31 mouse cellular contexts compared by ENCODE assay signal in genomic region chr4:3147926-3148325, GRCm38 (mm10). TPM values are rescaled to one million over a fixed set of nuclear protein-coding genes. Genes with fewer than 3 reads are reported as not detected.
"Had no signal": no experiment of that assay in that cellular context is flagged by ENCODE, and none has a peak within 500 bp of the region (broad histone marks: within the 10 kb centered on the region; RNA-seq: fewer than 3 reads in every experiment).

No protein-coding gene starts in this region.

RNA-seq across cellular contexts. Expression of gene Vmn1r2, which starts 19.2 kb away (rescaled TPM):
- total RNA-seq: gastrocnemius, adult 2 months; gastrocnemius, postnatal 10 days; gastrocnemius, postnatal 25 days; gastrocnemius, postnatal 4 days; heart, adult 2 months; heart, postnatal 14 days; heart, postnatal 36 days; layer of hippocampus, adult 2 months; layer of hippocampus, postnatal 10 days; layer of hippocampus, postnatal 25 days; left cerebral cortex, adult 2 months; left cerebral cortex, postnatal 14 days; left cerebral cortex, postnatal 36 days had no signal
- polyA plus RNA-seq: frontal cortex, adult 2 months; heart, adult 2 months; heart, embryonic 11.5 days; heart, embryonic 13.5 days; heart, embryonic 15.5 days; heart, postnatal 0 days; hindbrain, embryonic 10.5 days; hindbrain, embryonic 12.5 days; hindbrain, embryonic 14.5 days; hindbrain, embryonic 16.5 days; inflammation-experienced regulatory T-cells, adult 6 months; intestine, embryonic 15.5 days; intestine, postnatal 0 days; kidney, embryonic 14.5 days; kidney, embryonic 16.5 days; limb, embryonic 10.5 days; limb, embryonic 12.5 days; limb, embryonic 14.5 days; liver, embryonic 11.5 days had no signal

RNA-seq across cellular contexts. Expression of gene Vmn1r3, which starts 37.2 kb away (rescaled TPM):
- total RNA-seq: gastrocnemius, adult 2 months; gastrocnemius, postnatal 10 days; gastrocnemius, postnatal 25 days; gastrocnemius, postnatal 4 days; heart, adult 2 months; heart, postnatal 14 days; heart, postnatal 36 days; layer of hippocampus, adult 2 months; layer of hippocampus, postnatal 10 days; layer of hippocampus, postnatal 25 days; left cerebral cortex, adult 2 months; left cerebral cortex, postnatal 14 days; left cerebral cortex, postnatal 36 days had no signal
- polyA plus RNA-seq: frontal cortex, adult 2 months; heart, adult 2 months; heart, embryonic 11.5 days; heart, embryonic 13.5 days; heart, embryonic 15.5 days; heart, postnatal 0 days; hindbrain, embryonic 10.5 days; hindbrain, embryonic 12.5 days; hindbrain, embryonic 14.5 days; hindbrain, embryonic 16.5 days; inflammation-experienced regulatory T-cells, adult 6 months; intestine, embryonic 15.5 days; intestine, postnatal 0 days; kidney, embryonic 14.5 days; kidney, embryonic 16.5 days; limb, embryonic 10.5 days; limb, embryonic 12.5 days; limb, embryonic 14.5 days; liver, embryonic 11.5 days had no signal
